Mouse (Mus musculus): ENCODE measurements around the gene Sptbn1.

The Sptbn1 gene

DNA sequence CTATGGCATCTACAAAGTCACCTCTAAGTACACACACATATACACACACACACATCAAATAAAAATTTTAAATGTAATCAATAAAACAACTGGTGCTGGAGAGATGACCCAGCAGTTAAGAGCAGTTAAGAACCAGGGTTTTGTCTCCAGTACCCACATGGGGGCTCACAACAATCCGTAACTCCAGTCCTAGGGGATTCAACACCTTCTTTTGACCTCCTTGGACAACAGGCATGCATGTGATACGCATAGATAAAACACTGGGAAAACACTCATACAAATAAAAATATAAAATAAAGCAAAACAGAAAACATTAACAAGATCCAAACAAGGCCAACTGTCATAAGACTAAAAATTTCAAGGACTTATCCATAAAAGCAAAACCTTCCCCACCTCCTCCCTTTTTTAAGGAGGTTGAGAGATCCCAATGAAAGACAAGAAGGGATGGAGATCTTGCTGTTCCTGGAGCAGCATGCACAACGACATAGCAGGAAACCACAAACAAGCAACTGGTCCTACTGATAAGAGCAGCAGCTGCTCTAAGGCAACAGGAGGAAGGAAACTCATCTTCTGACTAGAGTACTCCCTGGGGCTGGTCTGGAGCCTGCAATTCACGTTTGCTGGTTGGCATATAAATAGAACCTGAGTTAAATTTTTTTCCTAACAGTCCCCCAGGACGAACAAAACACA is 102.0 kb downstream of the Sptbn1 start:
- no peak for DNase-seq (ENCODE audit: low spot score)

DNA sequence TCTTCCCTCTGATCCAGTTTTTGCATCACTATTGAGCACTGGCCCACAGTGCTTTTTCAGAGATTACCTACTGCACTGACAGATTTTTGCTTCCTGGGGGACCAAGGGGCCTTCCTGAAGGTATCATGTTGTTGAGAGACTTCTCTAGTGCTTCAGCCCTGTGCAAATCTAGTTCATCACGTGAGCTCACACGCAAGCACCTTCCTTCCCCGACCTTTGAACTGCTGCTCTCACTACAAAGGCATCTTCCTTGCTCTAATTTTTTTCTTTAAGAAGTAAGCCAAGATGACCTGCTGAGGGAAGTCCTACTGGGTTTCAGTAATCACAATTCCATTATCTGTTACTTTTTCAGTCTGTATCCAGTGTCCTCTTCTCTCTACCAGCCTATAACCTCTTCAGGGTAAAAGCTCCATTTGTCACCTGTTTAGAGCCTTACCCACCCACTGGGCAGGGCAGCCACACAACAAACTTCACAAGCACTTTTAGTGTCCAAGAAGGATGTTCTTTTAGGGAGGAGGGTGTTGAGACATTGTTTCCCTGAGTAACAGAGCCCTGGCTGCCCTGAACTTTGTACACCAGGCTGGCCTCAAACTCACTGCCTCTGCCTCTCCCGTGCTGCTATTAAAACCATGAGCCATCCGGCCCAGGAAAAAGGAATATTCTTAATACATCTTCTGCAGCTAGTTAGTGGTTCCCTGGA is 103.3 kb downstream of the Sptbn1 start:
- DNase-seq (ENCODE audit: low spot score) = no peak

DNA sequence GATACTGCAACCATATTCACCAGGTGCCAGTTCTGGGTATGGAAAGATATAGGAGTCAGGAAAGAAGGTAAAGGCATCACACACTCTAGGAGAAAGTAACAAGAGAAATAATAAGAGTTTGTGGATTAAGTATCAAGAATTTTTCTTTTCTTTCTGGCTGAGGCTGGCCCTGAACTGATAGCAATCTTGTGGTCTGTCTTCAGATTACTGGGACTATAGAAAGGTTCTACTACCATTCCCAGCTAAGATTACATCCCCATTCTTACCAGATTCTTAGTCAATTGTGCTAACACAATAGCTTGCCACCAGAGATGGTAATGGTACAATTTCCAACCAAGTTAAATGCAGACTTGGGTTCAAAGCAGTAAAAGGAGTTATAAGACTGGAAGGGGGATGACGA is 104.1 kb downstream of the Sptbn1 start:
- DNase-seq (ENCODE audit: low spot score) = no peak

DNA sequence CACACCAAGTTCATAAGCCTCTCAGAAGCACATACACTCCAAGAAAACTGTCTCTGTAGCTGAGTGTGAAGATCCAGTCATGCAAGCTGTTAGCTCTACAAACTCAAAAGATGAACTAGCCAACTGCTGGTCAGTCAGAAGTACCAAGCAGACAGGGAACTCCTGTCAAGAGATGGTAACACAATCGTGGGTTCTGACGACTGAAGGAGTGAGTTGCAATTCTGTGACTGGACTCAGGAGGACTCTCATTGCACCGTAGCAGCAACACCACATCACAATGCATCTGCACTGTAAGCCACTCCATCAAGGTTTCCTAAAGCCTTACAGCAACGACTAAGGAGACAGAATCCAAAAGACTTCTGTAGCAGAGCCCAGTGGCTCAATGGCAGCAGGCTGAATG is 104.9 kb downstream of the Sptbn1 start:
- no peak for DNase-seq (ENCODE audit: low spot score)

GRCm38 (mm10) chr11:30161744-30162143 is 106.2 kb downstream of the Sptbn1 start:
- no peak for DNase-seq (ENCODE audit: low spot score)

- DNase-seq (ENCODE audit: low spot score) = no peak
Observed at GRCm38 (mm10) chr11:30161173-30161650, 106.8 kb downstream of the Sptbn1 start.

GRCm38 (mm10) chr11:30160625-30161172 is 107.3 kb downstream of the Sptbn1 start:
- DNase-seq (ENCODE audit: low spot score) = no peak

DNA sequence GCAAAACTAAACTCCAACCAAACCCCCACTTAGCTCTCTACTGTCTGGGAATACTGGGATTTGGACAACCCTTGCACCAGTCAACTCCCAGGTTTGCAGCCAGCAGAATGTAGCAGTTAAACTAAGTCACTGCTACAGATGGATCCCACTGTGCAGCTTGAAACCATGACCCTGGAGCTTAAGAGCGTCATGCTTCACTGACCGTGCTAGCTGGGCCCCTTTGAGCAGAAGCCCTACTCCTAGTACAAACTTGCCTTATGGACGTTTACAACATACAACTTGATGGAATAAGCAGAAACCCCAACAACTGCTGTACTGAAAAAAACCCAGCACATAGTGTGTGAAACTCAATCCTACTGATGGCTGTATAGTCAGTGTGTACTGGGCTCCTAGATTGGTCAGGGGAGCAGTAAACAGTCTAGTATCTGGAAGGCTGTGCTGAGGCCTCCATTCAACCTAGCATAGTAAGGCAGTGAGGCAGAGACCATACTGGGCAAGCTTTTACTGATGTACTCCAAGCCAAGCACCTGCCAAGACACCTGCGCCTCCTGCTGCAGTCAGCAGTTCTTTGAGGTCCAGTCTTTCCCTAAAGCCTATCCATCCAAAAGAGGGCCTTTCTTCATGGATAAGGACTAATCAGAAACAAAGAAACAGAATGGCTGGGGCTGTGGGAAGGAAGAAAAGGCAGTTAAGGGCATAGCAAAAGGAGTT is 108.3 kb downstream of the Sptbn1 start:
- no peak for DNase-seq (ENCODE audit: low spot score)

DNA sequence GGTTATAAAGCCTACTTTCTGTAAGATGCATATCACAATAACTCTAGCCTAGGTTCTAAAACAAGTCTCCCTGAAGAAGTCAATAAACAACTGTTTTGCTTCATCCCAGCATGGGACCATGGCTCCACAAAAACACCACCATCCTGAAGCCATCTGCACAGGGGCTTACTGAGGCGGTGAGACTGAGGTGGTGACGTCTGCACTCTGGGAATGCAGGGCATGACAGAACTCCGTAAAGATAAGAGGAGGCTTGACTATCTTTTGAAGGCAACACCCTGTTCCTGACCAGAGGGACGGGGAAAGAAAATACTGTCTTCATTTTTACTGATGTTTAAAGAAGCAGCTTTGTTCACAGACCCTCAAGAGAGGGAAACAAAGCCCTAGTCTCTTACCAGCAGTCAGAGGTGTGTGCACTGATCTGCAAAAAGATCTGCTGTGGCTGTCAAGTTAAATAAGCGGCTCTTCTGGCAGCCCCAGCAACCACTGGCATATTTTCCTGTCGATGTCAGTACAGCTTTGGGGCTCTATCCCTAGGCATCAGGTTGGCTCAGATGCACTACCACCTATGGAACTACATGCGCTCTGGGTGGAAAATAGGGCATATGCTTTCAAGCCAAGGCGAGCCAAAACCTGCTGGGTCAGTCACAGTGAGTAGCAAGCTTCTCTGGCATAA is 109.8 kb downstream of the Sptbn1 start:
- DNase-seq (ENCODE audit: low spot score) = peak; percentile 3

- DNase-seq (ENCODE audit: low spot score) = no peak
Observed at GRCm38 (mm10) chr11:30155887-30156286, 112.1 kb downstream of the Sptbn1 start.

DNA sequence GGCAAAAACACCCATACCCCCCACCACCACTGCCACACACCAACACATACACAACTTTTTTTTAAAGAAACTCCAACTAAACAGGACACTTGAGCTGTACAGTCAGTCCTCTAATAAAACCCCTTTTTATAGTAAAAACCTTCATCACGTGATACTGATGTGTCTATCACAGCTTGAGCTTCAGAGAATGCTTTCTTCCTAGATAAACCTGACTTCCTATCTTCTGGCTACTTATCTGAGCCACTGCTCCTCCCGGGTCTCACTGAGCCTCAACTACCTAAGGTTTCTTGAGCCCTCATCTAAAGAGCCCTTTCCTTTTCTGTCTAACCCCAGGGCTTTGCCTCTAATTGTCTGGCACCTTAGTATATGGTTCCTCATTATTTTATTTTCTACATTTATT is 113.0 kb downstream of the Sptbn1 start:
- DNase-seq (ENCODE audit: low spot score) = no peak

DNA sequence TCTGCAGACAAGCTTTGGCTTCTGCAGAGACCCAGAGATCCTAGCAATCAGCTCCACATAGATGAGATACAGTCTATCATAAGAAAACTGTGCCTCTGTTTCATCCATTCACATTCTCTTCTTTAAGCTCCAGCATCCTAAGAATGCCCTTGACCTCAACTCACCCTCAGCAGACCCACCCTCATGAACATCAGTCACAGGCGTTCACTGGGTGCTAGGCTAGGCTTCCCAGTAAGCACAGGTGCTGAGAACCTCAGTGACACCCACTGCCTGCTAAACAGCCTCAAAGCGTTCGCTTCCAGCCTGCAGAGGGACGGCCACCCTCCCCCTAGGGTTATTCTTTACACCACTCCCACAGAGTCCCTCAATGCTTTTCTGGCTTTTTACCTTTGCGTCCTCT is 119.1 kb downstream of the Sptbn1 start:
- DNase-seq (ENCODE audit: low spot score) = no peak

GRCm38 (mm10) chr11:30148378-30148777 is 119.6 kb downstream of the Sptbn1 start:
- no peak for DNase-seq (ENCODE audit: low spot score)

- no peak for DNase-seq (ENCODE audit: low spot score)
Observed at GRCm38 (mm10) chr11:30147882-30148281, 120.1 kb downstream of the Sptbn1 start.

DNA sequence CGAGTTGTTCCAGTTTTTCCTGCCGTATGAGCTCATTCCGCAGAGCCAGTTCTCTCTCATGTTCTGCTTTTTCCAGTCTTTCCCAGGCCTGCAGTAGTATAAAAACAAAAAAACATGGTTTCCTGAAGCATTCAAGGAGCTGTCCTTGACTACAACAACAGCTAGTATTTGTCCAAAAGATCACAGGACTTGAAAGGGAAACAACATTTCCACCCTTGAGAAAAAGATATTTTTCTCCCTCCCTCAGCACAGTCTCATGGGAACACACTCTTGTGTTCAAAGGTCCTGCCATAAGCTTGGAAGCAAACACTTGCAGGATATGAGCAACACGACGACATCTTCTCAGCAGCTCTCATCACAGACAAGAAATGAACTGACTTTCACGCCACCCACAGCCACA is 124.9 kb downstream of the Sptbn1 start:
- no peak for DNase-seq (ENCODE audit: low spot score)

- no peak for DNase-seq (ENCODE audit: low spot score)
Observed at GRCm38 (mm10) chr11:30139165-30139826, 128.7 kb downstream of the Sptbn1 start.

DNA sequence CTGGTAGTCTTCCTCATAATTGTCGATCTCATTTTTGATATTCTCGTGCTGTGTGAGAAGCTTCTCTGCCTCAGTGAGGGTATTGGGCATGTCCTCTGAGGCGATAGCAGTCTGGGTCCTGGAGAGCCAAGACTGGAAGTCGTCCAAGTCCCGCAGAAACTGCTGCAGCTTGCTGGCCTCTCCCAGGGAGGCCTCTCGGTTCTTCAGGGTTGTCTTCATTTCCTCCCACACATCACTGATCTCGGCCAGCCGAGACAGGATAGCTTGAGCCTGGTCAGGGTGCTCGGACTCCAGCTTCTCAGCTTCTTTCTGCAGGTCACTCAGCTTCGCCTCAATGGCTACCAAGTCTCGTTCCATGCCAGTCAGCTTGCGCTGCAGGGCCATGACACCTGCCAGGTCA is 130.9 kb downstream of the Sptbn1 start:
- DNase-seq (ENCODE audit: low spot score) = no peak

DNA sequence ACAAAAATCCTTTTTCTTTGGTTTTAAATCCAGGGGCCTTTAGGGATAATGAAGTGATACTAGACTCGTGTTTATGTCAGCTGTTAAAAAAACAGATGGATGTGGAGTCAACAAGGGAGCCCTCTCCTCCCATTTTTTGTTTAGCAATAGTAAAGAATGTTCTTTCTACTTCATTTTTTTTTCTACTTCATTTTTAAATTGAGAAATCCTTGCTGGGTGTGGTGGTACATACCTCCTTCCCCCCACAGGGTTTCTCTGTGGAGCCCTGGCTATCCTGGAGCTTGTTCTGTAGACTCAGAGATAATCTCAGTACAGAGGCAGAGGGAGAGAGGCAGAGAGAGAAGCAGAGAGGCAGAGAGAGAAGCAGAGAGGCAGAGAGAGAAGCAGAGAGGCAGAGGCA is 133.9 kb downstream of the Sptbn1 start:
- DNase-seq (ENCODE audit: low spot score) = no peak

DNA sequence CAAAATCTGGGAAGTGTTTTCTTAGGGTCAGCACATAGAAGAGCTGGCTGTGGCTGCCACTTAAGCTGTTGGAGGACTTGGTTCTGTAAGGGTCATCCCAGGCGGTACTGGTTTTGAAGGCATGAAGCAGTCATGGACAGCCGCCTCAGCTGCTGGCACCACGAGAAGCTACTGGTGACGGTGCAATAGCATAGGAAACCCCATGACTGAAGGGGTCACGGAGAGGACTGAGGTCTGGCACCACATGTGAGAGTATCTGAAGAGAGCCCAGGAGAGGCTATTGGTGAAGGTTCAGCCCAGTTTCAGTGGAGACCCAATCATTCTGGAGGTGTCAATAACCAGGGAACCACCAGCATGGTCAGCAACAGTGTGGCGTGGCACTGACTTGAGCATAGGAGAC is 135.4 kb downstream of the Sptbn1 start:
- DNase-seq (ENCODE audit: low spot score) = no peak

- no peak for DNase-seq (ENCODE audit: low spot score)
Observed at GRCm38 (mm10) chr11:30131640-30132039, 136.3 kb downstream of the Sptbn1 start.

GRCm38 (mm10) chr11:30129339-30129738 is 138.6 kb downstream of the Sptbn1 start:
- DNase-seq (ENCODE audit: low spot score) = no peak

DNA sequence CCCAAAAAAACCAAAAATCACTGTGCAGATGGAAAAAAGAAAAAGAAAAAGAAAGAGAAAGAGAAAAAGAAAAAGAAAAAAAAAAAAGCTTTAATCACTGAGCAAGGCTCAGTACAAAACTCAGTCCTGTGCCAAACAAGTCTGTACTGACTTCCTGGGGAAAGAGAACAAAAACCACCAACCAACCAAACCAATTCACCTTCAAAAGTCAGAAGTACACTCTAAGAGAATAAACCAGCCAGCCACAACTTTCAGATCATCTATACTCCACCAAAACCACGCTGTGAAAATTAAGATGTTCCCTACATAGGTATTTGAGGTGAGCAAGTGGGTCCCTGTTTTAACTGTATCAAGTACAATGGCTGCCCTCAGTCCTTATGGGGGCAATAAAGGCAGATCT is 141.1 kb downstream of the Sptbn1 start:
- no peak for DNase-seq (ENCODE audit: low spot score)

Measured in spleen, adult 12 weeks (tissue).